Mouse (Mus musculus) bone marrow, adult 2 months (tissue): ENCODE data around the gene Tet3.

ENCODE experiments used
- CTCF ChIP-seq: fragments of 200-500 bp; IDR thresholded peaks from 2 replicates; pipeline ENCODE4 v1.5.1; 2011; ENCODE audit warnings: low read length, control low read depth; ENCODE audit not compliant: control insufficient read depth, insufficient read depth
- POLR2A ChIP-seq: fragments of 200-500 bp; IDR thresholded peaks from 2 replicates; pipeline ENCODE4 v1.6.1; 2011; ENCODE audit warnings: low read depth, mild to moderate bottlenecking, control low read depth, low read length, borderline replicate concordance; ENCODE audit not compliant: control insufficient read depth

DNA sequence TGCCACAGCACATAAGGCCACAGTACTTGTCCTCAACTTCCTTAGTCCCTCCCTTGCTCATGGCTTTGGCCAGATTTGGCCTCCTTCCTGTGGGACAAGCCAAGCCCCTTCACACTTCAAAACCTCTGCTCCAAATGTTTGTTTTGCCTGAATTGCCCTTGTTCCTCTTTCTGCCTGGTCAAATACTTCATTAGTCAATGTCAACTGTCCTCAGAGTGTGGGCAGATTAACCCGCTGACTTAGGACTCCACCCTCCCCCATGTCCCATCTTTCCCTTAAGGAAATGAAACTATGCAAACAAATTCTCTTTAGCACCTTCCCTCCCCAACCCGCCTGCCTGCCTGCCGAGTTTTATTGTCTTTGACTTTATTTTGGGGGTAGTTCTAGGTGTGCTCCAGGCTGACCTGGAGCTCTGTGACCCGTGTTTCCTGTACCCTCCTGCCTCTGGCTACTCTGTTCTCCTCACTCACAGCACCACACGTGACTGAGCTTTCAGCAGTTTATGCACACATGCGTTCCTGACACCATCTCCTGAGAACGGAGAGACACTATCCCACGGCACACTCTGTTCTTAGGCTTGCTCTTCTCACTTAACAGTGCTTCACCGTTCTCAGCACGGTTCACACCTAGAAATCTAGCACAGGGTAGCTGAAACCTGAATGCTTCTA is 23.7 kb upstream of the Tet3 start:
- no peak for TF ChIP-seq CTCF
- no peak for TF ChIP-seq POLR2A
